In genomic region chr2:105698631-105699030, GRCm38 (mm10) we compare ENCODE assay signal across 28 mouse cellular contexts. TPM values are rescaled to one million over a fixed set of nuclear protein-coding genes. Genes with fewer than 3 reads are reported as not detected.
A peak's percentile ranks its signal among the peaks of the same experiment; 100 is the strongest.
DNase-seq lines count a peak whose midpoint lies in the region; ATAC-seq and TF ChIP-seq lines count a peak whose summit lies in the region.
"Had no signal": no experiment of that assay in that cellular context is flagged by ENCODE, and none has a peak within 500 bp of the region (broad histone marks: within the 10 kb centered on the region; RNA-seq: fewer than 3 reads in every experiment).

No protein-coding gene starts in this region.

- TF ChIP-seq POLR2A in cerebellum, adult 2 months (IDR thresholded peaks at IDR 0.05; ENCODE audit: borderline replicate concordance, insufficient read depth, low read length): no peak
- no peak for TF ChIP-seq POLR2A in lung, adult 2 months (IDR thresholded peaks at IDR 0.05; ENCODE audit: borderline replicate concordance, extremely low read depth, low read depth, low read length)

- no peaks in the 10 kb centered on the region for H3K36me3 ChIP-seq in hindbrain, embryonic 11.5 days (ENCODE audit: control insufficient read depth, insufficient read depth, low read length)
- peaks cover 27% of the 10 kb centered on the region for H3K36me3 ChIP-seq in hindbrain, embryonic 10.5 days
- H3K36me3 ChIP-seq in midbrain, embryonic 13.5 days: no peaks in the 10 kb centered on the region
- H3K36me3 ChIP-seq in midbrain, embryonic 14.5 days (ENCODE audit: control insufficient read depth, insufficient read depth, low read length): no peaks in the 10 kb centered on the region
- H3K36me3 ChIP-seq in forebrain, embryonic 16.5 days (ENCODE audit: control insufficient read depth, insufficient read depth): no peaks in the 10 kb centered on the region
- H3K36me3 ChIP-seq: embryonic facial prominence, embryonic 12.5 days; heart, embryonic 10.5 days; heart, embryonic 15.5 days; limb, embryonic 12.5 days had no signal

- no peaks in the 10 kb centered on the region for H3K27me3 ChIP-seq in cerebellum, adult 2 months (ENCODE audit: control insufficient read depth, insufficient read depth, low read length)
- H3K27me3 ChIP-seq in hindbrain, embryonic 11.5 days (ENCODE audit: control insufficient read depth, insufficient read depth, low read length): no peaks in the 10 kb centered on the region
- H3K27me3 ChIP-seq in hindbrain, embryonic 10.5 days (ENCODE audit: insufficient read depth, poor library complexity, severe bottlenecking): peaks cover 25% of the 10 kb centered on the region
- H3K27me3 ChIP-seq in midbrain, embryonic 13.5 days: peaks cover 45% of the 10 kb centered on the region
- H3K27me3 ChIP-seq in midbrain, embryonic 14.5 days (ENCODE audit: control insufficient read depth, insufficient read depth, low read length): peaks cover 7% of the 10 kb centered on the region; the same call in 1 of the 2 replicates
- H3K27me3 ChIP-seq in forebrain, embryonic 16.5 days (replicated peaks; ENCODE audit: control insufficient read depth, insufficient read depth, low read length): no peaks in the 10 kb centered on the region
- H3K27me3 ChIP-seq: embryonic facial prominence, embryonic 12.5 days; neural tube, embryonic 12.5 days; Patski had no signal

- no peak for TF ChIP-seq CTCF in cerebellum, adult 2 months (IDR thresholded peaks at IDR 0.05; ENCODE audit: borderline replicate concordance, insufficient read depth, low read depth, low read length)
- no peak for TF ChIP-seq CTCF in lung, adult 2 months (IDR thresholded peaks at IDR 0.05; ENCODE audit: insufficient read depth, low read length)

- 0 out of 2 replicates have a peak, but pooled peaks have one; percentile 39 for ATAC-seq in hindbrain, embryonic 11.5 days (ENCODE audit: low FRiP score)
- 0 out of 2 replicates have a peak, but pooled peaks have one; percentile 24 for ATAC-seq in midbrain, embryonic 13.5 days
- ATAC-seq in midbrain, embryonic 14.5 days (ENCODE audit: low FRiP score, low TSS enrichment): no peak
- peak; percentile 18; the same call in 1 of the 2 replicates for ATAC-seq in forebrain, embryonic 16.5 days
- ATAC-seq: inflammation-experienced regulatory T-cells, adult 6 months; Patski had no signal

- no peak overlapping the region for H3K4me3 ChIP-seq in cerebellum, adult 2 months (replicated peaks; ENCODE audit: insufficient read depth, low read depth, low read length)
- no peak overlapping the region for H3K4me3 ChIP-seq in hindbrain, embryonic 11.5 days (ENCODE audit: low read depth, low read length)
- H3K4me3 ChIP-seq in hindbrain, embryonic 10.5 days: no peak overlapping the region
- H3K4me3 ChIP-seq in midbrain, embryonic 13.5 days (replicated peaks): no peak overlapping the region
- H3K4me3 ChIP-seq in midbrain, embryonic 14.5 days (replicated peaks; ENCODE audit: low read depth, low read length): no peak overlapping the region
- no peak overlapping the region for H3K4me3 ChIP-seq in forebrain, embryonic 16.5 days (replicated peaks; ENCODE audit: low read length)
- H3K4me3 ChIP-seq in lung, adult 2 months (replicated peaks; ENCODE audit: extremely low read depth, low read depth, low read length): no peak overlapping the region
- H3K4me3 ChIP-seq: embryonic facial prominence, embryonic 12.5 days; heart, embryonic 10.5 days; heart, embryonic 15.5 days; limb, embryonic 12.5 days; myocyte; neural tube, embryonic 12.5 days had no signal

- peak; percentile 32 to 35 for DNase-seq in cerebellum, adult 2 months
- no peak for DNase-seq in cerebellum, adult 11 months
- DNase-seq in hindbrain, embryonic 11.5 days (ENCODE audit: low spot score): no peak
- no peak for DNase-seq in hindbrain, embryonic 10.5 days (ENCODE audit: low spot score)
- no peak for DNase-seq in midbrain, embryonic 14.5 days
- DNase-seq in lung, adult 2 months: no peak
- DNase-seq: adrenal gland, postnatal 10 days; gastrocnemius, postnatal 14 days; heart, postnatal 36 days; kidney, adult 11 months; kidney, postnatal 14 days; layer of hippocampus, adult 9-11 months; lung, postnatal 4 days; thymus, adult 2 months; thymus, postnatal 36 days had no signal

- H3K9ac ChIP-seq in hindbrain, embryonic 11.5 days (ENCODE audit: low read depth, low read length): no peak overlapping the region
- no peak overlapping the region for H3K9ac ChIP-seq in midbrain, embryonic 13.5 days (replicated peaks)
- no peak overlapping the region for H3K9ac ChIP-seq in midbrain, embryonic 14.5 days (replicated peaks; ENCODE audit: low read length)
- H3K9ac ChIP-seq in forebrain, embryonic 16.5 days (replicated peaks; ENCODE audit: low read depth, low read length): no peak overlapping the region
- H3K9ac ChIP-seq: embryonic facial prominence, embryonic 12.5 days; heart, embryonic 15.5 days; limb, embryonic 12.5 days; neural tube, embryonic 12.5 days had no signal

- peak overlapping the region; percentile 62 for H3K27ac ChIP-seq in cerebellum, adult 2 months (ENCODE audit: insufficient read depth, low read length)
- no peak overlapping the region for H3K27ac ChIP-seq in hindbrain, embryonic 11.5 days (ENCODE audit: low read depth, low read length)
- H3K27ac ChIP-seq in hindbrain, embryonic 10.5 days: no peak overlapping the region
- no peak overlapping the region for H3K27ac ChIP-seq in midbrain, embryonic 13.5 days
- no peak overlapping the region for H3K27ac ChIP-seq in midbrain, embryonic 14.5 days (replicated peaks; ENCODE audit: low read depth, low read length)
- no peak overlapping the region for H3K27ac ChIP-seq in forebrain, embryonic 16.5 days (ENCODE audit: low read length)
- H3K27ac ChIP-seq: embryonic facial prominence, embryonic 12.5 days; heart, embryonic 10.5 days; heart, embryonic 15.5 days; limb, embryonic 12.5 days; neural tube, embryonic 12.5 days had no signal

- WGBS in cerebellum, adult 2 months: 20% methylated on average over 2 of the region's 2 CpGs
- WGBS in hindbrain, embryonic 11.5 days: 83% methylated on average over 2 of the region's 2 CpGs
- WGBS in hindbrain, embryonic 10.5 days: 83% methylated on average over 2 of the region's 2 CpGs
- 62% methylated on average over 2 of the region's 2 CpGs for WGBS in midbrain, embryonic 13.5 days
- WGBS in midbrain, embryonic 14.5 days: 72% methylated on average over 2 of the region's 2 CpGs
- WGBS in forebrain, embryonic 16.5 days: 64% methylated on average over 2 of the region's 2 CpGs
- 80% methylated on average over 2 of the region's 2 CpGs for WGBS in lung, adult 2 months

- H3K9me3 ChIP-seq in hindbrain, embryonic 11.5 days (ENCODE audit: control insufficient read depth, low read length): no peaks in the 10 kb centered on the region
- no peaks in the 10 kb centered on the region for H3K9me3 ChIP-seq in hindbrain, embryonic 10.5 days
- H3K9me3 ChIP-seq in midbrain, embryonic 13.5 days: no peaks in the 10 kb centered on the region
- H3K9me3 ChIP-seq in midbrain, embryonic 14.5 days (ENCODE audit: control insufficient read depth, low read length): no peaks in the 10 kb centered on the region
- H3K9me3 ChIP-seq in forebrain, embryonic 16.5 days (ENCODE audit: control insufficient read depth, low read length): no peaks in the 10 kb centered on the region
- H3K9me3 ChIP-seq: embryonic facial prominence, embryonic 12.5 days; G1E; heart, embryonic 10.5 days; heart, embryonic 15.5 days; limb, embryonic 12.5 days; neural tube, embryonic 12.5 days had no signal

- peaks cover 8% of the 10 kb centered on the region for H3K4me1 ChIP-seq in cerebellum, adult 2 months (ENCODE audit: control insufficient read depth, insufficient read depth, low read length)
- no peaks in the 10 kb centered on the region for H3K4me1 ChIP-seq in hindbrain, embryonic 11.5 days (replicated peaks; ENCODE audit: control insufficient read depth, insufficient read depth, low read length)
- peaks cover 13% of the 10 kb centered on the region; the same call in 1 of the 2 replicates for H3K4me1 ChIP-seq in hindbrain, embryonic 10.5 days (replicated peaks)
- peaks cover 3% of the 10 kb centered on the region; the same call in 1 of the 2 replicates for H3K4me1 ChIP-seq in midbrain, embryonic 13.5 days (replicated peaks)
- no peaks in the 10 kb centered on the region for H3K4me1 ChIP-seq in midbrain, embryonic 14.5 days (ENCODE audit: control insufficient read depth, insufficient read depth, low read length)
- no peaks in the 10 kb centered on the region for H3K4me1 ChIP-seq in forebrain, embryonic 16.5 days (replicated peaks; ENCODE audit: control insufficient read depth, insufficient read depth, low read length)
- H3K4me1 ChIP-seq in lung, adult 2 months (ENCODE audit: control insufficient read depth, insufficient read depth, low read length): no peaks in the 10 kb centered on the region
- H3K4me1 ChIP-seq: embryonic facial prominence, embryonic 12.5 days; heart, embryonic 10.5 days; heart, embryonic 15.5 days; limb, embryonic 12.5 days; neural tube, embryonic 12.5 days had no signal

- H3K4me2 ChIP-seq in hindbrain, embryonic 11.5 days (replicated peaks; ENCODE audit: low read depth, low read length): no peak overlapping the region
- no peak overlapping the region for H3K4me2 ChIP-seq in midbrain, embryonic 13.5 days (replicated peaks)
- H3K4me2 ChIP-seq in midbrain, embryonic 14.5 days (ENCODE audit: low read length): no peak overlapping the region
- no peak overlapping the region for H3K4me2 ChIP-seq in forebrain, embryonic 16.5 days (ENCODE audit: low read length)
- H3K4me2 ChIP-seq: embryonic facial prominence, embryonic 12.5 days; heart, embryonic 15.5 days; limb, embryonic 12.5 days; liver, embryonic 11.5 days; neural tube, embryonic 12.5 days had no signal

RNA-seq across cellular contexts. Expression of gene Pax6, which starts 29.9 kb away (rescaled TPM):
- polyA plus RNA-seq in cerebellum, adult 2 months (2012; rRNA removed): 84.5 and 103 TPM in 2 replicates
- 23.9 and 26.8 TPM in 2 replicates for polyA plus RNA-seq in hindbrain, embryonic 11.5 days (2014; fragmentation: Nextera tagmentation; extraction: Ambion mirVana)
- polyA plus RNA-seq in hindbrain, embryonic 10.5 days (2016; fragmentation: Nextera tagmentation; extraction: Ambion mirVana): 24.7 and 27.0 TPM in 2 replicates
- 39.9 and 40.9 TPM in 2 replicates for polyA plus RNA-seq in midbrain, embryonic 13.5 days (2015; fragmentation: Nextera tagmentation; extraction: Ambion mirVana)
- polyA plus RNA-seq in midbrain, embryonic 14.5 days (2014; fragmentation: Nextera tagmentation; extraction: Ambion mirVana): 20.7 and 22.9 TPM in 2 replicates
- polyA plus RNA-seq in forebrain, embryonic 16.5 days (2015; fragmentation: Nextera tagmentation; extraction: Ambion mirVana): 39.9 and 42.2 TPM in 2 replicates
- polyA plus RNA-seq in lung, adult 2 months (2012; rRNA removed): not detected in 2 replicates
- polyA plus RNA-seq: limb, embryonic 12.5 days; lung, embryonic 16.5 days; Patski had no signal

Comparison
In these comparisons a context has a peak if more than half of its experiments do, and no peak if none do; other contexts are left out.
1. DNase-seq: peak in cerebellum, adult 2 months (2 of 2); none in cerebellum, adult 11 months (single experiment), hindbrain, embryonic 11.5 days (single experiment), hindbrain, embryonic 10.5 days (single experiment), midbrain, embryonic 14.5 days (single experiment) and lung, adult 2 months (single experiment).
2. RNA of gene Pax6, which starts 29.9 kb away (polyA plus RNA-seq): 84.5 to 103 TPM in cerebellum, adult 2 months, 39.9 to 42.2 TPM in forebrain, embryonic 16.5 days, 39.9 to 40.9 TPM in midbrain, embryonic 13.5 days, 23.9 to 26.8 TPM in hindbrain, embryonic 11.5 days, 24.7 to 27.0 TPM in hindbrain, embryonic 10.5 days and 20.7 to 22.9 TPM in midbrain, embryonic 14.5 days; not detected in lung, adult 2 months; every median in the first group is over 10 times any median in the second.